Mouse (Mus musculus) cerebellum, adult 2 months (tissue): ENCODE data around the gene Nol8. TPM values are rescaled to one million over a fixed set of nuclear protein-coding genes. Genes with fewer than 3 reads are reported as not detected.
A peak's percentile ranks its signal among the peaks of the same experiment; 100 is the strongest.

Source experiments
- DNase-seq, 2 experiments: peaks; one replicate each; pipeline ENCODE4 v3.0.0; 2021
- H3K27ac ChIP-seq: fragments of 200-500 bp; 2 replicates; pipeline ENCODE4 v1.5.1; 2012; ENCODE audit warnings: low read length, control low read depth, inconsistent platforms; ENCODE audit not compliant: insufficient read depth
- H3K27me3 ChIP-seq: fragments of 200-500 bp; 2 replicates; pipeline ENCODE4 v1.6.1; 2012; ENCODE audit warnings: inconsistent platforms, mild to moderate bottlenecking, low read length, moderate library complexity; ENCODE audit not compliant: control insufficient read depth, insufficient read depth
- H3K4me1 ChIP-seq: fragments of 200-500 bp; 2 replicates; pipeline ENCODE4 v1.6.1; 2011; ENCODE audit warnings: low read length; ENCODE audit not compliant: control insufficient read depth, insufficient read depth
- H3K4me3 ChIP-seq: fragments of 200-500 bp; replicated peaks from 2 replicates; pipeline ENCODE3; 2011; ENCODE audit warnings: mild to moderate bottlenecking, low read depth, low read length, control low read depth; ENCODE audit not compliant: insufficient read depth
- CTCF ChIP-seq: fragments of 200-500 bp; IDR thresholded peaks from 2 replicates; pipeline ENCODE4 v1.5.1; 2011; ENCODE audit warnings: low read depth, mild to moderate bottlenecking, control low read depth, low read length, moderate library complexity, borderline replicate concordance; ENCODE audit not compliant: insufficient read depth
- POLR2A ChIP-seq: fragments of 200-500 bp; IDR thresholded peaks from 2 replicates; pipeline ENCODE4 v1.6.1; 2011; ENCODE audit warnings: low read length, control low read depth, borderline replicate concordance; ENCODE audit not compliant: insufficient read depth
- WGBS: fragments of 180-500 bp; shearing (Covaris S2); methylation state at CpG from one replicate; pipeline ENCODE4 v1.1.7; 2018; 5-methylcytosine and 5-hydroxymethylcytosine counted together
- polyA plus RNA-seq: library from polyadenylated mRNA; depleted of rRNA; stranded (reverse); fragments of >200 nt; gene quantifications from 2 replicates; pipeline ENCODE4 v1.2.3, GENCODE M21; 2012; rRNA removed

Gene Nol8
- polyA plus RNA-seq, result 10.1 and 10.7 TPM in 2 replicates

- WGBS, result under 1% methylated on average over 68 of the region's 68 CpGs
- Histone ChIP-seq H3K27ac (no peak within 1 kb of the TSS), H3K4me3 (peak within 1 kb of the TSS; percentile 96), H3K4me1 (no peaks in the 10 kb centered on the region), H3K27me3 (no peaks in the 10 kb centered on the region)
- peak; percentile 99 to 100 for DNase-seq
- no peak for TF ChIP-seq CTCF
- no peak for TF ChIP-seq POLR2A
Observed at GRCm38 (mm10) chr13:49652481-49653179, at the start of gene Nol8, which contains the start of gene Cenpp. TSS of gene Nol8 (plus strand) at chr13:49653078. TSS of gene Cenpp (minus strand) at chr13:49652785.

- DNase-seq, result no peak
- TF ChIP-seq POLR2A (no peak), CTCF (no peak)
- Histone ChIP-seq H3K4me3 (no peak overlapping the region), H3K4me1 (no peaks in the 10 kb centered on the region), H3K27ac (no peak overlapping the region), H3K27me3 (no peaks in the 10 kb centered on the region)
Observed at GRCm38 (mm10) chr13:49603603-49604002, 49.3 kb upstream of the Nol8 start.

GRCm38 (mm10) chr13:49607714-49608113 lies 45.2 kb upstream of the Nol8 start, which contains the start of gene Ogn:
TSS of gene Ogn (plus strand) at chr13:49608046.
- TF ChIP-seq POLR2A (no peak), CTCF (no peak)
- DNase-seq, result no peak
- Histone ChIP-seq H3K27ac (no peak within 1 kb of the TSS), H3K4me3 (no peak within 1 kb of the TSS), H3K27me3 (no peaks in the 10 kb centered on the region), H3K4me1 (no peaks in the 10 kb centered on the region)
- 53% methylated on average over 4 of the region's 4 CpGs for WGBS

- no peaks in the 10 kb centered on the region for H3K4me1 ChIP-seq
- H3K27ac ChIP-seq, result no peak overlapping the region
- WGBS, result 71% methylated on average over 4 of the region's 4 CpGs
- no peak for DNase-seq
- TF ChIP-seq POLR2A (no peak), CTCF (no peak)
- H3K27me3 ChIP-seq, result no peaks in the 10 kb centered on the region
- no peak overlapping the region for H3K4me3 ChIP-seq
Observed at GRCm38 (mm10) chr13:49608589-49609322, 44.1 kb upstream of the Nol8 start.

GRCm38 (mm10) chr13:49617021-49617420 lies 35.9 kb upstream of the Nol8 start:
- no peaks in the 10 kb centered on the region for H3K27me3 ChIP-seq
- no peak for DNase-seq
- no peak overlapping the region for H3K4me3 ChIP-seq
- no peaks in the 10 kb centered on the region for H3K4me1 ChIP-seq
- 91% methylated on average over 3 of the region's 3 CpGs for WGBS
- H3K27ac ChIP-seq, result no peak overlapping the region
- TF ChIP-seq POLR2A (no peak), CTCF (no peak)

GRCm38 (mm10) chr13:49618365-49618764 lies 34.5 kb upstream of the Nol8 start:
- H3K4me1 ChIP-seq, result no peaks in the 10 kb centered on the region
- DNase-seq, result no peak
- no peaks in the 10 kb centered on the region for H3K27me3 ChIP-seq
- TF ChIP-seq CTCF, result no peak
- no peak for TF ChIP-seq POLR2A
- H3K27ac ChIP-seq, result no peak overlapping the region
- no peak overlapping the region for H3K4me3 ChIP-seq

- TF ChIP-seq POLR2A, result no peak
- no peak for TF ChIP-seq CTCF
- no peaks in the 10 kb centered on the region for H3K4me1 ChIP-seq
- no peak for DNase-seq
- no peak overlapping the region for H3K27ac ChIP-seq
- no peak overlapping the region for H3K4me3 ChIP-seq
- H3K27me3 ChIP-seq, result no peaks in the 10 kb centered on the region
- 74% methylated on average over 1 of the region's 1 CpGs for WGBS
Observed at GRCm38 (mm10) chr13:49623216-49623615, 29.7 kb upstream of the Nol8 start.

GRCm38 (mm10) chr13:49628167-49628566 lies 24.7 kb upstream of the Nol8 start:
- Histone ChIP-seq H3K4me1 (no peaks in the 10 kb centered on the region), H3K27me3 (no peaks in the 10 kb centered on the region), H3K4me3 (no peak overlapping the region), H3K27ac (no peak overlapping the region)
- DNase-seq, result no peak
- TF ChIP-seq POLR2A, result no peak
- no peak for TF ChIP-seq CTCF

- H3K27ac ChIP-seq, result no peak overlapping the region
- no peak for DNase-seq
- 85% methylated on average over 2 of the region's 2 CpGs for WGBS
- H3K4me3 ChIP-seq, result no peak overlapping the region
- no peaks in the 10 kb centered on the region for H3K4me1 ChIP-seq
- TF ChIP-seq POLR2A, result no peak
- TF ChIP-seq CTCF, result no peak
- no peaks in the 10 kb centered on the region for H3K27me3 ChIP-seq
Observed at GRCm38 (mm10) chr13:49629076-49629475, 23.8 kb upstream of the Nol8 start.
